Mouse (Mus musculus) intestine, embryonic 14.5 days (tissue): ENCODE measurements around the gene Smad9. TPM values are rescaled to one million over a fixed set of nuclear protein-coding genes. Genes with fewer than 3 reads are reported as not detected.

Source experiments
- ATAC-seq: fragments of 200-750 bp; cut with Nextera tagmentation; replicated peaks from 2 replicates; pipeline ENCODE4 v1.8.0; 2017; ENCODE audit warnings: low read depth, moderate number of reproducible peaks, moderate TSS enrichment, moderate library complexity; ENCODE audit not compliant: low FRiP score, low TSS enrichment
- DNase-seq: peaks from one replicate; pipeline ENCODE4 v3.0.0-alpha.2; 2018; ENCODE audit warnings: low spot score
- H3K27ac ChIP-seq: fragments of 300-500 bp; sonication (generic); 2 replicates; pipeline ENCODE4 v1.5.1; 2014; ENCODE audit warnings: low read depth, mild to moderate bottlenecking, control low read depth
- H3K27me3 ChIP-seq: fragments of 300-500 bp; sonication (generic); replicated peaks from 2 replicates; pipeline ENCODE4 v1.6.1; 2014; ENCODE audit warnings: low read length, control low read depth; ENCODE audit not compliant: control insufficient read depth, insufficient read depth
- H3K36me3 ChIP-seq: fragments of 300-500 bp; sonication (generic); 2 replicates; pipeline ENCODE4 v1.6.1; 2014; ENCODE audit warnings: low read length, control low read depth; ENCODE audit not compliant: control insufficient read depth, insufficient read depth
- H3K4me1 ChIP-seq: fragments of 300-500 bp; sonication (generic); replicated peaks from 2 replicates; pipeline ENCODE4 v1.6.1; 2014; ENCODE audit warnings: low read length, control low read depth, mixed read lengths; ENCODE audit not compliant: control insufficient read depth, insufficient read depth
- H3K4me2 ChIP-seq: fragments of 300-500 bp; sonication (generic); 2 replicates; pipeline ENCODE4 v1.6.1; 2014; ENCODE audit warnings: low read length
- H3K4me3 ChIP-seq: fragments of 300-500 bp; sonication (generic); 2 replicates; pipeline ENCODE4 v1.5.1; 2014; ENCODE audit warnings: low read depth, low read length, control low read depth, mixed read lengths
- H3K9ac ChIP-seq: fragments of 300-500 bp; sonication (generic); 2 replicates; pipeline ENCODE4 v1.6.1; 2014; ENCODE audit warnings: mild to moderate bottlenecking, low read length
- H3K9me3 ChIP-seq: fragments of 300-500 bp; sonication (generic); 2 replicates; pipeline ENCODE4 v1.6.1; 2016; ENCODE audit warnings: low read length, control low read depth; ENCODE audit not compliant: control insufficient read depth
- WGBS: fragments of 180-500 bp; shearing (Covaris S2); extraction: QIAGEN DNeasy Blood & Tissue Kit; methylation state at CpG from one replicate; pipeline ENCODE4 v1.1.7; 2014; 5-methylcytosine and 5-hydroxymethylcytosine counted together
- polyA plus RNA-seq: library from polyadenylated mRNA; unstranded; fragments of >200 nt; fragmentation: Nextera tagmentation; extraction: Ambion mirVana; gene quantifications from 2 replicates; pipeline ENCODE4 v1.2.1, GENCODE M21; 2014

The Smad9 gene
- polyA plus RNA-seq, 1 experiment from 2014 or later: 3.7 TPM

- H3K9me3 ChIP-seq: no peaks in the 10 kb centered on the region
- no peak overlapping the region for H3K4me2 ChIP-seq
- no peaks in the 10 kb centered on the region for H3K4me1 ChIP-seq
- ATAC-seq: no peak
- no peaks in the 10 kb centered on the region for H3K27me3 ChIP-seq
- no peak overlapping the region for H3K27ac ChIP-seq
- no peak overlapping the region for H3K9ac ChIP-seq
- no peak overlapping the region for H3K4me3 ChIP-seq
- 86% methylated on average over 2 of the region's 2 CpGs for WGBS
- no peak for DNase-seq
- H3K36me3 ChIP-seq: peaks cover 86% of the 10 kb centered on the region
Observed at GRCm38 (mm10) chr3:54727588-54727987, 27.8 kb upstream of the Smad9 start.

GRCm38 (mm10) chr3:54728100-54728499, 27.3 kb upstream of the Smad9 start:
- Histone ChIP-seq H3K4me1 (no peaks in the 10 kb centered on the region), H3K4me2 (no peak overlapping the region), H3K36me3 (peaks cover 88% of the 10 kb centered on the region), H3K27me3 (no peaks in the 10 kb centered on the region), H3K4me3 (no peak overlapping the region), H3K9ac (no peak overlapping the region), H3K27ac (no peak overlapping the region), H3K9me3 (no peaks in the 10 kb centered on the region)
- no peak for DNase-seq
- WGBS: 89% methylated on average over 6 of the region's 6 CpGs
- ATAC-seq: no peak

GRCm38 (mm10) chr3:54731626-54732150, 23.7 kb upstream of the Smad9 start:
- H3K4me3 ChIP-seq: no peak overlapping the region
- no peaks in the 10 kb centered on the region for H3K9me3 ChIP-seq
- peaks cover 64% of the 10 kb centered on the region for H3K36me3 ChIP-seq
- H3K9ac ChIP-seq: no peak overlapping the region
- H3K4me2 ChIP-seq: no peak overlapping the region
- DNase-seq (no peak), ATAC-seq (no peak)
- WGBS: 65% methylated on average over 8 of the region's 8 CpGs
- H3K27ac ChIP-seq: no peak overlapping the region
- no peaks in the 10 kb centered on the region for H3K27me3 ChIP-seq
- no peaks in the 10 kb centered on the region; the same call in 1 of the 2 replicates for H3K4me1 ChIP-seq

GRCm38 (mm10) chr3:54732371-54732770, 23.0 kb upstream of the Smad9 start:
- Histone ChIP-seq H3K27ac (no peak overlapping the region), H3K4me1 (no peaks in the 10 kb centered on the region; the same call in 1 of the 2 replicates), H3K9ac (no peak overlapping the region), H3K27me3 (no peaks in the 10 kb centered on the region), H3K36me3 (peaks cover 57% of the 10 kb centered on the region), H3K9me3 (no peaks in the 10 kb centered on the region), H3K4me3 (no peak overlapping the region), H3K4me2 (no peak overlapping the region)
- 84% methylated on average over 4 of the region's 4 CpGs for WGBS
- DNase-seq (no peak), ATAC-seq (no peak)

- no peaks in the 10 kb centered on the region for H3K27me3 ChIP-seq
- DNase-seq: peak; percentile 93
- WGBS: under 1% methylated on average over 78 of the region's 84 CpGs
- peak overlapping the region; percentile 91 for H3K4me3 ChIP-seq
- H3K4me2 ChIP-seq: peak overlapping the region; percentile 87
- peak overlapping the region; percentile 94 for H3K9ac ChIP-seq
- no peaks in the 10 kb centered on the region for H3K9me3 ChIP-seq
- peaks cover 45% of the 10 kb centered on the region for H3K36me3 ChIP-seq
- ATAC-seq: peak; percentile 93
- H3K4me1 ChIP-seq: no peaks in the 10 kb centered on the region; the same call in 1 of the 2 replicates
- peak overlapping the region; percentile 99 for H3K27ac ChIP-seq
Observed at GRCm38 (mm10) chr3:54734411-54735246, 20.8 kb upstream of the Smad9 start.

- peak within 1 kb of the TSS; percentile 99 for H3K27ac ChIP-seq
- peak within 1 kb of the TSS; percentile 87 for H3K4me2 ChIP-seq
- peak within 1 kb of the TSS; percentile 94 for H3K9ac ChIP-seq
- no peaks in the 10 kb centered on the region for H3K27me3 ChIP-seq
- H3K9me3 ChIP-seq: no peaks in the 10 kb centered on the region
- no peaks in the 10 kb centered on the region; the same call in 1 of the 2 replicates for H3K4me1 ChIP-seq
- DNase-seq (peak; percentile 100), ATAC-seq (peak; percentile 92)
- peak within 1 kb of the TSS; percentile 91 for H3K4me3 ChIP-seq
- under 1% methylated on average over 60 of the region's 65 CpGs for WGBS
- peaks cover 42% of the 10 kb centered on the region for H3K36me3 ChIP-seq
Observed at GRCm38 (mm10) chr3:54735247-54736046, 19.9 kb upstream of the Smad9 start, which contains the start of the genes Exosc8 and Alg5. Gene Exosc8, minus strand, starts transcription at chr3:54735393. Gene Alg5, plus strand, starts transcription at chr3:54735539.

GRCm38 (mm10) chr3:54736101-54736927, 19.1 kb upstream of the Smad9 start:
- ATAC-seq: no peak
- H3K4me2 ChIP-seq: peak overlapping the region; percentile 87
- peak overlapping the region; percentile 99; the same call in 1 of the 2 replicates for H3K27ac ChIP-seq
- H3K4me1 ChIP-seq: no peaks in the 10 kb centered on the region; the same call in 1 of the 2 replicates
- no peaks in the 10 kb centered on the region for H3K9me3 ChIP-seq
- H3K4me3 ChIP-seq: peak overlapping the region; percentile 91
- peak overlapping the region; percentile 94 for H3K9ac ChIP-seq
- H3K27me3 ChIP-seq: no peaks in the 10 kb centered on the region
- DNase-seq: peak; percentile 68
- WGBS: 55% methylated on average over 18 of the region's 18 CpGs
- peaks cover 43% of the 10 kb centered on the region for H3K36me3 ChIP-seq

- no peak overlapping the region for H3K9ac ChIP-seq
- H3K4me2 ChIP-seq: no peak overlapping the region
- ATAC-seq (no peak), DNase-seq (no peak)
- H3K27me3 ChIP-seq: no peaks in the 10 kb centered on the region
- no peaks in the 10 kb centered on the region for H3K9me3 ChIP-seq
- WGBS: 92% methylated on average over 8 of the region's 8 CpGs
- H3K4me3 ChIP-seq: no peak overlapping the region
- peaks cover 44% of the 10 kb centered on the region for H3K36me3 ChIP-seq
- H3K4me1 ChIP-seq: no peaks in the 10 kb centered on the region; the same call in 1 of the 2 replicates
- H3K27ac ChIP-seq: no peak overlapping the region
Observed at GRCm38 (mm10) chr3:54737317-54737716, 18.1 kb upstream of the Smad9 start.
